Comparison of ENCODE assay signal across 16 mouse cellular contexts in genomic region chr14:98477416-98477815, GRCm38 (mm10).
"Had no signal": no experiment of that assay in that cellular context is flagged by ENCODE, and none has a peak within 500 bp of the region (broad histone marks: within the 10 kb centered on the region; RNA-seq: fewer than 3 reads in every experiment).

No protein-coding gene starts in this region.

- H3K36me3 ChIP-seq: liver, embryonic 13.5 days; liver, embryonic 15.5 days; midbrain, embryonic 13.5 days; midbrain, embryonic 15.5 days; neural tube, embryonic 12.5 days; stomach, embryonic 15.5 days had no signal

- H3K27me3 ChIP-seq: liver, embryonic 13.5 days; liver, embryonic 15.5 days; megakaryocyte, embryonic 14.5 days; midbrain, embryonic 13.5 days; midbrain, embryonic 15.5 days; neural tube, embryonic 12.5 days; stomach, embryonic 15.5 days had no signal

- H3K9me3 ChIP-seq: liver, embryonic 13.5 days; liver, embryonic 15.5 days; megakaryocyte, embryonic 14.5 days; midbrain, embryonic 13.5 days; midbrain, embryonic 15.5 days; neural tube, embryonic 12.5 days; stomach, embryonic 15.5 days had no signal

- H3K4me1 ChIP-seq: liver, embryonic 13.5 days; liver, embryonic 15.5 days; megakaryocyte, embryonic 14.5 days; midbrain, embryonic 13.5 days; midbrain, embryonic 15.5 days; neural tube, embryonic 12.5 days; stomach, embryonic 15.5 days had no signal

- H3K4me3 ChIP-seq: liver, embryonic 13.5 days; liver, embryonic 15.5 days; megakaryocyte, embryonic 14.5 days; midbrain, embryonic 13.5 days; midbrain, embryonic 15.5 days; neural tube, embryonic 12.5 days; stomach, embryonic 15.5 days had no signal

- H3K27ac ChIP-seq: liver, embryonic 13.5 days; liver, embryonic 15.5 days; macrophage; midbrain, embryonic 13.5 days; midbrain, embryonic 15.5 days; neural tube, embryonic 12.5 days; stomach, embryonic 15.5 days; stomach, postnatal 0 days had no signal

- DNase-seq: liver, embryonic 13.5 days; liver, postnatal 0 days; right cerebral cortex, postnatal 14 days; thymus, adult 2 months; thymus, postnatal 25 days; thymus, postnatal 4 days had no signal

- ATAC-seq: liver, postnatal 0 days; lung, postnatal 0 days; midbrain, embryonic 13.5 days; midbrain, embryonic 15.5 days had no signal

- H3K4me2 ChIP-seq: liver, embryonic 13.5 days; liver, embryonic 15.5 days; midbrain, embryonic 11.5 days; midbrain, embryonic 13.5 days; midbrain, embryonic 15.5 days; neural tube, embryonic 12.5 days; stomach, embryonic 15.5 days had no signal

- H3K9ac ChIP-seq: liver, embryonic 13.5 days; liver, embryonic 15.5 days; liver, postnatal 0 days; midbrain, embryonic 13.5 days; midbrain, embryonic 15.5 days; neural tube, embryonic 12.5 days; stomach, embryonic 15.5 days had no signal
